Mouse (Mus musculus): Measurements from ENCODE around the gene Il17c.

DNA sequence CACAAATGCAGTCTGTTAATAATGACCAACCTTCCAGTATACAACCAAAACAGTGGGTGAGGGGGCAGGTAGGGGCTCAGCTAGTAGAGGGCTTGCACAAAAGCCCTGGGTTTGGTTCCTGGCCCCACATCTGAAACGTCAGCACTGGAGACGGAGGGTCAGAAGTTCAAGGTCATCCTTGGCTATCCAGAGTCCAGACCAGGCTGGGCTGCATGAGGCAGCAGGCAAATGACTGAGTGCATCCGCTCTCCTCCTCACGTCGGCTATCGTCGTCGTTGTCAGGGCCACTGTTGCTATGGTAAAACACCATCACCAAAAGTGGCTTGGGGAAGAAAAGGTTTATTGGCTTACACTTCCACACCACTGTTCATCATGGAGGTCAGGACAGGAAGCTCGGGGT lies 7.5 kb upstream of the Il17c start:
- TF ChIP-seq CTCF (IDR thresholded peaks at IDR 0.05; ENCODE audit: control insufficient read depth, insufficient read depth, insufficient read length) (no peak), USF1 (IDR thresholded peaks at IDR 0.05; ENCODE audit: low read depth) (no peak)

Data from C2C12 (cell line).